Mouse (Mus musculus): Measurements from ENCODE around the gene Drd5.

The Drd5 gene

GRCm38 (mm10) chr5:38318966-38319786, at the start of gene Drd5:
Drd5 (plus strand) TSS chr5:38319367.
- no peak for DNase-seq

- no peak for DNase-seq
These were observed 48.2 kb upstream of the Drd5 start for GRCm38 (mm10) chr5:38270942-38271341.

GRCm38 (mm10) chr5:38273831-38274230, 45.3 kb upstream of the Drd5 start:
- no peak for DNase-seq

- DNase-seq: no peak
These were observed 43.4 kb upstream of the Drd5 start, which contains the start of gene Otop1 for GRCm38 (mm10) chr5:38275771-38276170. Otop1 (plus strand) TSS chr5:38275972.

- DNase-seq: no peak
These were observed 42.7 kb upstream of the Drd5 start for GRCm38 (mm10) chr5:38276451-38276850.

GRCm38 (mm10) chr5:38277098-38277866, 41.9 kb upstream of the Drd5 start:
- DNase-seq: no peak

GRCm38 (mm10) chr5:38277936-38278600, 41.1 kb upstream of the Drd5 start:
- DNase-seq: no peak

GRCm38 (mm10) chr5:38280075-38280474, 39.1 kb upstream of the Drd5 start:
- DNase-seq: no peak

GRCm38 (mm10) chr5:38285724-38286123, 33.4 kb upstream of the Drd5 start:
- DNase-seq: no peak

GRCm38 (mm10) chr5:38288476-38288875, 30.7 kb upstream of the Drd5 start:
- DNase-seq: no peak

- DNase-seq: no peak
These were observed 17.3 kb upstream of the Drd5 start for GRCm38 (mm10) chr5:38301761-38302411.

GRCm38 (mm10) chr5:38302651-38303050, 16.5 kb upstream of the Drd5 start:
- DNase-seq: no peak

- no peak for DNase-seq
These were observed 13.9 kb upstream of the Drd5 start for GRCm38 (mm10) chr5:38305241-38305640.

- DNase-seq: peak; percentile 91
These were observed 11.7 kb upstream of the Drd5 start for GRCm38 (mm10) chr5:38307255-38308101.

- DNase-seq: peak; percentile 61
These were observed 10.3 kb upstream of the Drd5 start for GRCm38 (mm10) chr5:38308873-38309272.

- DNase-seq: no peak
These were observed 9.4 kb upstream of the Drd5 start for GRCm38 (mm10) chr5:38309795-38310194.

GRCm38 (mm10) chr5:38333381-38333780, 14.2 kb downstream of the Drd5 start:
- DNase-seq: no peak

- no peak for DNase-seq
These were observed 15.4 kb downstream of the Drd5 start for GRCm38 (mm10) chr5:38334582-38334981.

GRCm38 (mm10) chr5:38343101-38343500, 23.9 kb downstream of the Drd5 start:
- DNase-seq: no peak

GRCm38 (mm10) chr5:38346646-38347432, 27.7 kb downstream of the Drd5 start:
- peak; percentile 35 for DNase-seq

GRCm38 (mm10) chr5:38350351-38350929, 31.3 kb downstream of the Drd5 start:
- no peak for DNase-seq

Measured in lung, postnatal 10 days (tissue).